Mouse (Mus musculus): ENCODE data around the gene Cntn4.

Cntn4 gene

DNA sequence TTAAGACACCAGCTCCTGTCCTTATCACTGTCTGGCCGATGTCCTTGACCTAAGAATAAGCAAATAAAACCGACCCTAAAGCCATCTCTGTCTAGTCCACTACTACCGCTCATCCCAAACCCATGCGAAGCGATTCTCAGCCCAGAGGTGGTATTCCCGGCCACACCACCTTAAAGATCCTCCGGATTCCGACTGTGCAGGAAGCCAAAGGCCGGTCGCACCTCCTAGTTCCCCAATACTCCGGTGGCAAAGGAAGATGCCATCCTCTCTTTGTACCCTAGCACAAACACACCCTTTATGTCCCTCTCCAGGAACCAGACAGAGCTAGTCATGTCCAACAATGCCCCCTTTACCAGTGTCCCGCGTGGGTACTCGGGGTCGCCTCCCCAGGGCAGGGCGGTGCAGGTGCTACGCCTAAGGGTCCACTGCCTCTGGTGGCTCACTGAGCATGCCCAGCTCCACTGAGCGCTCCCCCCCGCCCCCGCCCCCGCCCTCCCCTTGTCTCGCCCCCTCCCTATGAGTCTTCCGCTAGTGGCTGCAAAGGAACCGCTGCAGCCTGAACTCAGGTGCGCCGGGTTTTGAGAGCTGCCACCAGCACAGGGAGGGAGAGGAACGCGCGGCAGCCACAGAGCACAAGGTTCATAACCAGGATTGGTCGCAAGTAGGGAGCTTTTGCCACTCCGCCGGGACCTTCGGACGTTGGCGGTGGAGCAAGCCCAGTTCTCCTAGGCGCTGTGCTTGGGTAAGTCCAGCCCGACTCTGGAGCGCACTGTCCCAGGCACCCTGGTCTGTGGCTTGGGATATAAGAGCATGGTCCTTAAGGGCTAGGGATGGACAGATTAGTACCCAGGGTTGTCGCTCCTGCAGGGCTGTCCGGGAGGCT lies at the start of gene Cntn4:
TSS of gene Cntn4 (plus strand) at position 512 of the 883 bp plus-strand sequence.
- DNase-seq (ENCODE audit: low spot score): no peak

DNA sequence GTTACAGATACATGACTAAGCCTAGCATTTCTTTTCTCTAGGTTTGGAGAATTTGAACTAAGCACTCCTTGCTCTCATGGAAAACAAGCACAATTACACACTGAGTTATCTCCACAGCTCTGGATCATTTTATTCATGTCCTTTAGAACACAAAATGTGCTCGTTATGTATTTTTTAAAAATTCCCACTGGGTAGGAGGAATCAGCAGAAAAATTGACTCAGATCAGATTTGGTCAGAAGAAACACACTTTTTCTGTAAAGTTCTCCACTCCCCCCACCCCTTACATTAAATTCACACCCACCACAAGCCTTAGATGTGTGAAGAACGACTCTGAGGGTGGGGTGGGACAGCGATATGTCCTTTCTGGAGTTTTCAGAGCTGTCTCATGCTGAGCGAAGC lies 3.2 kb upstream of the Cntn4 start:
- DNase-seq (ENCODE audit: low spot score): no peak

DNA sequence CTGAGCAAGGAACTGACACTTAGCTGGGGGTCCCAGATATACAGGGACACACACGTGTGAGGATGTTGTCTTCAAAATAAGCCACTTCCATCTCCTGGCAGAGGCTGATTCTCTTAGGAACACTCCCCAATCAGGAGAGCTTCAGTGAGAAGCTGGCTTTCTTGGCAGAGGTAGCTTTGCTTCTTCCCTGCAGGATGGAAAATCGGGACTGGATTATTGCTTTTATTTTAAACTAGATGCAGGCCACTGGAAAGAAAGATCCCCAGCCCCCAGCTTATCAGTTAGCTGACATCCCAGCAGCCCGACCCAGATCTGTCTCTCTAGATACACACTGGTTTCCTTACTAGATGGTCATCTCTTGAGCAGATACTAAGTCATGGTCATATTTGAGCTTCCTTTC lies 2.4 kb upstream of the Cntn4 start:
- DNase-seq (ENCODE audit: low spot score): peak; percentile 22

DNA sequence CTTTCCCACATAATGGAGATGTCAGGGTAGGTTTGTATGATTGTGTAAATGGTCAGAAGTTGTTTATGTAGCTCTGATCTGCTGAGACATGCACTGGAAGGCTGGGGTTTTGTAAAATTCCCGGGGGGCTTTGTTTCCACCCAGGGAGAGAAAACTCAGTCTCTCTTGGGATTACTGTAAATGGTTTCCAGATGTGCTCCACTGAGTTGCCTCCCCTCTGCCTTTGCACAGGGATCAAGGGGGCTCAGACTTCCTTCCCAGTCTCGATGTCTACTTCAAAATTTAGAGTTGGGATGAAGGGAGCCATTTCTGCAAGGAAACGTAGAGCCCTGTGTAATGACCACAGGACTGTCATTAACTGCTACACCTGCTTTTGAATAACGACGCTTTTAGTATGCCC lies 823 bp upstream of the Cntn4 start:
- DNase-seq (ENCODE audit: low spot score): no peak

DNA sequence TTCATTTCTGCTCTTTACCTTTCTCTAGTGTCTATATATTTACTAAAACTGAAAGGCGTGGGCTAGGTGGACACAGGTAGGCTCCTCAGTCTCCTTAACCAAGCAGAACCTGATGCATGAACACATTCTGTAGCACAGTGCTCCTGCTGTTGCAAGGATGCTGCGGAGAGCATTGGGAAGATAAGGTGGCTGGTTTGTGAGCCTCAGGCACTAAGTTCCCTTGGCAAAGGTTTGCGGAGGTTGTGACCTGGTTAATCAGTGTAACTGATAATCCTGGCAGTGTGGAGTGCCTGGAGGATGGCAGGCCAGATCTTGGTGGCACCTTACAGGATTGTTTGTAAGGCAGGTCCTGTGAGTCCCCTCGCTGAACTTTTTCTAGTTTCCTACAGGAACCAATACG lies 1.3 kb downstream of the Cntn4 start:
- DNase-seq (ENCODE audit: low spot score): no peak

DNA sequence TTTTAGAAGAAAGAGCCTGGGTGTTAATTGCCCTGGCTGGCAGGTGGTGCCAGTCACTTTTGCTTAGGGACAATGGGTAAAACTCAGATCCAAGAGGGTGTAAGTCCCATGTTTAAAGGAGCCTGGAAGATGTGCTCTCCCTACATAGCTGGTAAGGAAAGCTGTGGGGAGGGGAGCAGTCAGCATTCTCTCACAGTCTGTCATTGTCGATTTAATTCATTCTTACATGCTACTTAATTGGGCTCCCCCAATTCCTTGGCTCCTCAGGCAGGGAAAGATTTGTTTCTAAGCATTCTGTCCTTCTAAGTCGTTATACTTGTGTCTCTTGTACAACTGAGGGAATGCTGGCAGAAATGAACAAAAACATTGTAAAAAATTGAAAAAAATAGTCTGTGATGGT lies 4.0 kb downstream of the Cntn4 start:
- DNase-seq (ENCODE audit: low spot score): no peak

DNA sequence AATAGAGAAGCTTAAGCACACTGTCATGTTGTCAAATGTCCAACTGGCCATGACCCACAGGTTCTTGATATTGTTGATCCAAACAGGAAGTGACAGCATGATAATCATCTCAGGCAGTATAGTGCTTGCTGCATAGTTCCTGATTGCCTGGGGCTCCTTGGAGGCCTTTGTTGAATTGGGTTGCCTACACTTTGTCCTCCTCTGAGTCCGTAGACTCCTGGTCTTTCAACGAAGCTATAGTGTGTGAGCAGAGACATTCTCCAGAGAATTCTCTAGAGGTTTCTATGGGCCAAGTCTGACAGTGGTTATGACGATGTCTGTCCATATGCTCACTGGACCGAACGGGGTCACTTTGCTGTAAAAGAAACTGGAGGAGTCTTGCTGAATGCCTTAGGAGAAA lies 5.8 kb downstream of the Cntn4 start:
- no peak for DNase-seq (ENCODE audit: low spot score)

DNA sequence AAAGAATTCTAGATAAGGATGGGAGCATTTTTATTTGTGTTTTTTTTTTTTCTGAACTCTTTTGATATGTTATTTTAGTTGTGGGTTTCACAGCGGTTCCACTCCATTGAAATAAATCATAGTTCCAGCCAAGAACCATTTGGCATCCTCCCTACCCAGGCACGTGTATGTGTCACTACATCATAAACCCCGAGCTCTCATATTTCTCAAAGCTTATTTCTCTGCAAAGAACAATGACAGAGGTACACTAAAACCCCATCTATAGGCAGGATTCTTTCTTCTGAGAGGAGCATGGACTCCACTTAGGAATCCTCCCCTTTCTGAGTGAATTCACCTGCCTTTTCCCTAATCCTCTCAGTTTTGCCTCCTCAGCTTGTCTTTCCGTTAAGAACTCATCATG lies 6.7 kb downstream of the Cntn4 start:
- no peak for DNase-seq (ENCODE audit: low spot score)

DNA sequence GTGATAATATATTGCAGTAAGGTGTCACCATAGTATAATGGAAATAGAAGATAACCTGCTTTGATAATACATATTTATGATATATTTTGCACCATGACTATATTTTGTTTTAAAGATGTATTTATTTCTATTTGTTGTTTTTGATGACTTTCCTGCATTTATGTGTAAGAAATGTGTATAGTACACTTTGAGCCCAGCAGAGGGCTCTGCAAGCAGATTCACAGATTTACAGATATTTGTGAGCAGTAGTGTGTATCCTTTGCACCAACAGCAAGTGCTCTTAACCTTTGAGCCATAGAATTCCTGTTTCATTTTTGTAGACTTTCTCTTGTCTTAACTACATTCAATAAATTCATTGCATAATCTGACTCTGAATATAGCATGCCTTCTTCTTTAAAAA lies 10.7 kb downstream of the Cntn4 start:
- no peak for DNase-seq (ENCODE audit: low spot score)

DNA sequence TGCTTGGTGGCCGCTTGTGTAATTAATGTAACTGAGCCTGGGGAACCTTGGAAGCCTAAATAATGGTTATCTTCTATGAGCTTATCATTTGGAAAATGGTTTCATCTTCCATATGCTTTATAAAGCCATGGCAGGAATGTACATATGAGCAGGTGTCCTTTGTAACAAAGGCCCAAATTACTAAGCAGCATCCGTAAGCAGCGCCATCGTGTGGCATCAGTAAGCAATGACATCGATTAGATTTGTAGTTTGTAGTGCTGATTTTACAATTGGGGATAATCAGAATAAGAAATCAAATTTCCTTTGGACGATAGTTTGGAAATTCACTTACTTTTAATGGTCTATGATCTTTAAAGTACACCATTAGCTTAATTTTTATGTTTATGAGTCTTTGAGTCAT lies 64.6 kb downstream of the Cntn4 start:
- no peak for DNase-seq (ENCODE audit: low spot score)

DNA sequence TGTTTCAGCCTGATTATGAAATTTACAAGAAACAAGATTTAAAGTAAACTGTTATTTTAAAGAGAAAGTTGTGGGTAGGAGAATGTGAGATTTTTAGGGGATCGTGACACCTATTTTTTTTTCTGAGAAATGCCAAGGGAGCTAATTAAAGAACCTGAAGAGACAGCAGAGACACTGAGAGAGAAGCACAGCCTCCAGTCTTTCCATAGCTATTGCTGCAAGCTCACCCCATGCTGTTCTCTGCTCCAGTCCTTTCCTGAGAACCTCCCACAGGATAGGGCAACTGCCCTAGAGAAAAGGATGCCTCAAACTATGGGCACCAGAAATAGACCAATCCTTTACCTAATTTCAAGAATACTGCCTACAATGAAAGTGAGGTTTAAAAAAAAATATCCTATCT lies 103.2 kb downstream of the Cntn4 start:
- no peak for DNase-seq (ENCODE audit: low spot score)

DNA sequence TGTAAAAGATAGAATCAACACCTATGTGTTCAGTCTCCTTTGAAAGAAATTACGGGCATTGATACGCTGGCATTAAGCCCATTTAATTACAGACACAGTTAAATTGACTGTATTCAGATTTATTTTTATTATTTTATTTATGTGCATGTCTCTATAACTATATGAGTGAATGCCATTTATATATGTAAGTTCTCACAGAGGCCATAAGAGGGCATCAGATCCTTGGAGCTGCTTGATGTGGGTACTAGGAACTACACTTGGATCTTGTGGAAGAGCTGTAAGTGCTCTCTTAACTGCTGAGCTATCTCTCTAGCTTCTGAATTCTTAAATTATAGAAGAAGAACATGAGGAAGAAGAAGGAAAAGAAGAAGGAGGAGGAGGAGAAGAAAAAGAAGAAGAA lies 111.0 kb downstream of the Cntn4 start:
- no peak for DNase-seq (ENCODE audit: low spot score)

DNA sequence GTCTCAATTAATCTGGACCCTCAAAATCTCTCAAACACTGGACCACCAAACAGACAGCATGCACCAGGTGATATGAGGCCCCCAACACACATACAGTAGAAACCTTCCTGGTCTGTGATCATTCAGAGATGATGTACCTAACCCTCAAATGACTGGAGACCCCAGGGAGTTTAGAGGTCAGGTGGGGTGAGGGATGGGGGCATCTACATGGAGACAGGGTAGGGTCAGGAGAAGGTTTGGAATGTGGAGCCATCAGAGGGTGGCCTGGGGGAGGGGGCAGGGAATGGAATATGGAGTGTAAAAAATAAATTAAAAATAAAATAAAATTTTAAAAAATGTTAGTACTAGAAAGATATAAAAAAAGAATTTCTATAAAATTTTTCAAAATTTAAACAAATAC lies 157.6 kb downstream of the Cntn4 start:
- no peak for DNase-seq (ENCODE audit: low spot score)

DNA sequence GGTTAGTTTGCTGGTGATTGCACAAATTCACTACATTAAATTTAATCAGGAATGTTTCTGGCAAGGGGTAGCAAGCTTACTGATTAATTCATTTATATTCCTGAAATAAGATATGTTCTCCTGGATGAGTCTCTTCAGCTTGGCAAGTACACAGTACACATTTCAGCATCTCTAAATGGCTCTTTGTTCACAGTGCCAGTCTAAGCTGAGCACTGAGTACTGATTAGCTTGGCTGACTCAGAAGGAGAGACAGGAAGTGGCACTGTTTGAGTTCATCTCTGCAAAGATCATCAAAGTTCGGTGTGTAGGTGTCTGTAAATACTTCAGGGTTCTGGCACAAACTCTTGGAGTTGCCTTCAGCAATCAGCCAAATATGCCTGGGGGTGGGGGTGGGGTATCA lies 169.8 kb downstream of the Cntn4 start:
- DNase-seq (ENCODE audit: low spot score): peak; percentile 31

DNA sequence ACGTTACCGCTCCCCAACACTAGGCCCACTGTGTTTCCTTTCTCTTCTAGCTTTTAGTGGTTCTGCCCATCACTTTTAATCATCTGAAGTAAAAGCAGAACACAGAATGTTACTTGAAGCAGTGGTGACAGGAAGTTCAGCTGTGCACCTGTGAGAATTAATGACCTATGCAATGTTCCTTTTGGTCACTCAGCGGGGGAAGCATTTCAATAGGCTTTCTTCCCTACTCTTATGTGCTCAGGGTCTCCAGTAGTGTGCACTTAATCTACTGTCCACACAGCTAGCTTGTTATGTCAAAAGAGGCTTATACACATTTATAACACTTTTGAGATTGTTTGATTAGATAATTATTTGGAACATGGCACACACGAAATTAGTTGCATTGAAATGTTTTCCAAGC lies 215.4 kb downstream of the Cntn4 start:
- no peak for DNase-seq (ENCODE audit: low spot score)

DNA sequence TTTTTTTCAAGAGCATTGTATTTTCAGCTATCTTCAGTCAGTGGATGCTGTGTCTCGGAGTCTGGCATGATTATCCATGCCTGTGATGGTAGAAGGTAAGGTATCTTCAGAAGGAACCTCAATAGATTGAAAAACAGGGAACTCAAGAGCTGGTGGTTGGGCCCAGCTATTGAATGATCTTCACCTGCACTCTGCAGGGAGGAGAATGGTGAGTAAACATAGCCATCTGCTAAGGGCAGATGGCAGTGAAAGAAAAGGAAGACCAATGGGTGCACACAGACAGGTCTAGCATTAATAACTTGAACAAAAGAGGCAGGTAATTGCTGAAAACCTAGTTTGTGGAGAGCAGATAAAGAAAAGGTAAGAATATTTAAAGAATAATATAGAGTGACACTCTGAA lies 261.0 kb downstream of the Cntn4 start:
- DNase-seq (ENCODE audit: low spot score): no peak

DNA sequence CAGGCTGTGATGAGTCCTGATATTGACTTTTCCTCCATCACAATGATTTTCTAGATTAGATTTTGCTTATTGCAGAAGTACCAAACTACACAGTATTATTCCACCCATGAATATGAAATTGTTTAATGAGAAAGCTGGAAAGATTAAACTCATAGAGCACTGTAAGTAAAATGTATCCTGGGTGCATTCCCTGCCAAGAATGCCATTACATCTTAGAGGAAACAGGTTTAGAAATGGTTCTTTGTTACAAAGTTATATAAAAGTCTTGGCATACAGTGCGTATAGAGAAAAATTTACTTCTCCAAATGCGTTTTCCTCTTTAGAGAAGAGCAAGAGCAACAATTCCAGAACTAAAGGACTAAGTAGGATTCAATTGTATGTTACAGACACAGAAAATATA lies 261.8 kb downstream of the Cntn4 start:
- DNase-seq (ENCODE audit: low spot score): no peak

DNA sequence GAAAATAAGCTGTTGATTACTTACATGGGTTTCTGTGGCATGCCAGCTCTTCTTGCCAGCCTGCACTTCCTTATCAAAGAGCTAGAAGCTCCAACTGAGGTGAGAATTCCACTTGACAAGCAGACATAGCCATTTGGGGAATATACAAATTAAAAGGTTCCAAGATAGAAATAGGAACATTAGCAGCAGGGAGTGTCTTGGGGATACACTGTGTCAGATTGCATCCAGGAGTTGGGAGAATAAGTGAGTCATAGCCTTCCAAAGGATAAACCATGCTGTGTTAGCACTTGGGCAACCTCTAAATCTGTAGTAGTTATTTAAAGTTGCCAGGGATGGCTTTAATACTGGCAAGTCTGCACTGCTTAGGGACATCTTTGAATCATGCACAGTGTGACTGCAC lies 263.1 kb downstream of the Cntn4 start:
- DNase-seq (ENCODE audit: low spot score): no peak

DNA sequence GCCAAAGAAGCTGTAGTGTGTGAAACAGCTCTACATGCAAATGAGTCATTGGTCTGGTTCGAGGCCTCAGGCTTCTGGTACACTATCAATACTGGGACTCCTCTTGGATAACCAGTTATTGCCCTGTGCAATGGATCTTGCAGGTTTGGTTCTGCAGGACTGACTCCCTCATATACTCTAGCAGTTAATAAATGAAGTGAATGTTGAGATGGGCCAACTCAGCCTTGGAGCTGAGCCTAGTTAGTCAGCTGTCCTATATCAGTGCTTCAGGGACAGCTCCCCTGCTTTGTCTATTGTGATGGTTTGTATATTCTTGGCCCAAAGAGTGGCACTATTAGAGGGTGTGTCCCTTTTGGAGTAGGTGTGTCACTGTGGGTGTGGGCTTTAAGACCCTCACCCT lies 314.0 kb downstream of the Cntn4 start:
- DNase-seq (ENCODE audit: low spot score): no peak

DNA sequence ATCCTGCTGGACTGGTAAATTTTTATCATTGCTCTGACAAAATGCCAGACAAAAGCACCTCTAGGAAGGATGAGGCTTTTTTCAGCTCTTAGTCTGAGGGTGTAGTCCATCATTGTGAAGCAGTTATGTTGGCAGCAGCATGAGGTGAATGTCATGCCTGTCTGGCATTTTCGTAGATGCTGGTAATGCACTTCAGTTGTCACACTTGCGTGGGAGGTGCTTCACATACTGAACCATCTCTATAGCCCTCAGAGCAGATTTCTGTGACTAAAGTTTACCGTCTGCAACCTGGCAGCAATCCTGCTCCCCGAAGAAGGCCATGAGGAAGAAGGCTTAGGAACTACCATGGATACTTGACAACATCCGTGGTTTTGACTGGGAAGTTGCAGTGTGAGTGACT lies 335.6 kb downstream of the Cntn4 start:
- no peak for DNase-seq (ENCODE audit: low spot score)

DNA sequence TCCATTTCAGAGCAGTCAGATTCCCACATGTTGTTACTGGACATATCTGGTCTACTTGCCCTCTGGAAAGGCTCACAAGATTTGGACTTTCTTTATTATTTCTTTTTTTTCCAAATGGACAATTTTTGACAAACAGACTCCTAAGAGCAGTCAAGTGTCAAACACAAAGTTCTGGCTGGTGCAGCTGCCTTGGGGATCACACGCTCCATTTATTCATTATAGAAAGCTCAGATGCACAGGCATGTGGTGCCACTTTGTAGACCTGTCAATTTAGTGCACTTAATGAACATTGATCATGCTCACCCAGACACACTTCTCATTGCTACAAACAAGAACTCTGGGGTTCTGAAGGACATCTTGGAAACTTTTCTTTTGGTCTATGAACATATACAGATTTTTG lies 337.7 kb downstream of the Cntn4 start:
- no peak for DNase-seq (ENCODE audit: low spot score)

DNA sequence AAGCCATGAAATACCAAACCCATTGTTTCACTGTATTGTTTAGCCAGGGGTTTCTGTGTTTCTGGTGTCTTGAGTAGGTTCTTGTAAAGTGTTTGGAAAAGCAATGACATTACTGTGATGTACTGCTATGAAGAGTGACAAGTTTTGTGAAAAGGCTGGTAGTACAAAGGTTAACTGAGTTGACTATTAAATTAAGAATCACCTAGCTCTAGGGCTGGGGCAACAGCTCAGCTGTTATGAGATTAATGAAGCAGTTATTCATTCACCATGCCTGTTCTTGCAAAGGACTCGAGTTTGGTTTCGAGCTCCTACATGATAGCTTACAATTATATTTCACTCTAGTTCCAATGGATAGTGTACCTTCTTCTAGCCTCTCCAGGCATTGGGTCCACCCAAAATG lies 371.4 kb downstream of the Cntn4 start:
- no peak for DNase-seq (ENCODE audit: low spot score)

DNA sequence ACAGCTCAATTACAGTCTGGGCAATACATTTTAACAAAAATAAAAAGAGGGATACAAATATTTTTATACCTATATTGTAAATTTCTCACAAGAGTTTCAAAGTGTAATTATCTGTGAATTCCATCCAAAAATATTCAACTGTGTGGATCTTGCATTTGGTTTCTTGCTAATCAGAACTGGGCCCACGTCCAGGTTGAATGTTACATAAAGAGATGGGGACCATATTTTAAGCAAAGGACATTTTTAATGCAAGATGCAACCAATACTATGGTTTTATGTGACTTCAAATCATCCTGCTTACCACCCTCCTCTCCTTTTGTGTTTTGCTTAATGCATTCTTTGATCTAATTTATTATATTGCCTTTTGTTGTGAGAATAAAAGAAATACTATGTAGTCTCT lies 378.7 kb downstream of the Cntn4 start:
- DNase-seq (ENCODE audit: low spot score): no peak

DNA sequence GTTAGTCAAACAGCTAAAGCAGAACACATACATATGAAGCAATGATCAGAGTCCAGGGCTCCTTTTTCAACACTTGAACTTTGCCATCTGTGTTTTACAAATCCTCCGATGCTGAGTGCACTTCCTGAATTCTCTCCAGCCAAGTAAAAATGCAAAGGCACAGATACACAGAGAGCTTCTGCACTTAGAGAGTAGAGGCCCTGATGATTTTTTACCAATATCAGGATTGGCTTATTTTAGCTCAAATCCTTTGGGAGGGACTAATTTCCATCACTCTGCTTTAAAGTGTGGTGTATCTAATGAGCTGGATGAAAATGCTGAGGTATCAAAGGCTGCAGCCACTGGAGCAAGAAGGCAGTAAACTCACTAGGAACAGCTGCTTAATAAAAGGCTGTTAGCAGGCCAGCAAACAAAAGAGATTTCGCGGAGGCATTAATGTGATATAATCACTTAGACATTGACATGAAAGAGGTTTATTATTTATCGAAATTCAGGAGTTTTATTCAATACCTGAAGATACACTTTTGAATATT lies 400.7 kb downstream of the Cntn4 start:
- no peak for DNase-seq (ENCODE audit: low spot score)
